Mouse (Mus musculus) heart, postnatal 36 days (tissue): ENCODE data around the gene Exph5. TPM values are rescaled to one million over a fixed set of nuclear protein-coding genes. Genes with fewer than 3 reads are reported as not detected.
A peak's percentile ranks its signal among the peaks of the same experiment; 100 is the strongest.

ENCODE experiments used
- DNase-seq, 2 experiments: peaks; one replicate each; pipeline ENCODE4 v3.0.0; 2021 to 2022
- intact Hi-C: fragments of 180-260 bp; cut with DNase I; formaldehyde crosslinking; loops from one replicate; pipeline ENCODE4 v1.15.1; 2025
- total RNA-seq, 2 experiments: library from RNA; stranded (reverse); gene quantifications; 2 replicates each; pipeline ENCODE4 v1.2.3; 2021

Exph5 gene
- total RNA-seq, 2 experiments from 2014 or later: 0.30 to 0.44 TPM

DNA sequence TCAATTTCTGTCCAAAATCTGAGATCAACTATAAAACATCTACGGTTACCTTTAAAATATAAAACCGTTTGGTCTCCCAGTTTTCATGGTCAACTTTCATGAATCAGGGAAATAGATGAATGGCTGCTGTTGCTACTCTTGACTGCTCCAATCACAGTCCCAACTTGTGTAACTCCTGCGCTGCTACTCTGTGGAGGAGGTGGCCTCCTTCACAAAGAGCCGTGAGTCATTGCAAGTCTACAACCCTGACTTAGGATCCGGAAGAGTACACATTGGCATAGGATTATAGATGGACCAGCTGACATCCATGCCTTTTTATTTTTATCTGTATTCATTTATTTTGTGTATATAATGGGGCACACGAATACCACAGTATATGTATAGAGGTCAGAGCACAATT, 50.4 kb downstream of the Exph5 start:
- DNase-seq: no peak
- intact Hi-C loops: no loop called here

DNA sequence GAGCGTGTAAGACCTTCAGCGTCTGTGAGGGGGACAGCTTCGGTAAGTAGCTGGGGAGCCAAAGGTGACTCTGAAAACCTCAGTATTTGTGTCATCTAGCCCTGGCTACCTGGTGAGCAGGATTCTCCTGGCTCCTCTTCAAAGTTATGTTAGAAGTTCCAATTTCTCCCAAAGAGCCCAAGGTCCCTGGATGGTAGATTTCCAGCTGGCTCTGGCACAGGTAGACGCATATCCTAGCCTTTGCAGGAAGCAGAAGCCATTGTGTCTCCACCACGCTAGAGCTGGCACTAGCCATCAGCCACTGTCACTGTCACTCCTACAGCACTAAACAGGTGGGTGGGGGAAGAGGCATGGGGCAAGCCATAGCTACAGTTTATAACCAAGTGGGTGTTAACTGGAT, 51.7 kb downstream of the Exph5 start:
- intact Hi-C loops: no loop called here
- no peak for DNase-seq

DNA sequence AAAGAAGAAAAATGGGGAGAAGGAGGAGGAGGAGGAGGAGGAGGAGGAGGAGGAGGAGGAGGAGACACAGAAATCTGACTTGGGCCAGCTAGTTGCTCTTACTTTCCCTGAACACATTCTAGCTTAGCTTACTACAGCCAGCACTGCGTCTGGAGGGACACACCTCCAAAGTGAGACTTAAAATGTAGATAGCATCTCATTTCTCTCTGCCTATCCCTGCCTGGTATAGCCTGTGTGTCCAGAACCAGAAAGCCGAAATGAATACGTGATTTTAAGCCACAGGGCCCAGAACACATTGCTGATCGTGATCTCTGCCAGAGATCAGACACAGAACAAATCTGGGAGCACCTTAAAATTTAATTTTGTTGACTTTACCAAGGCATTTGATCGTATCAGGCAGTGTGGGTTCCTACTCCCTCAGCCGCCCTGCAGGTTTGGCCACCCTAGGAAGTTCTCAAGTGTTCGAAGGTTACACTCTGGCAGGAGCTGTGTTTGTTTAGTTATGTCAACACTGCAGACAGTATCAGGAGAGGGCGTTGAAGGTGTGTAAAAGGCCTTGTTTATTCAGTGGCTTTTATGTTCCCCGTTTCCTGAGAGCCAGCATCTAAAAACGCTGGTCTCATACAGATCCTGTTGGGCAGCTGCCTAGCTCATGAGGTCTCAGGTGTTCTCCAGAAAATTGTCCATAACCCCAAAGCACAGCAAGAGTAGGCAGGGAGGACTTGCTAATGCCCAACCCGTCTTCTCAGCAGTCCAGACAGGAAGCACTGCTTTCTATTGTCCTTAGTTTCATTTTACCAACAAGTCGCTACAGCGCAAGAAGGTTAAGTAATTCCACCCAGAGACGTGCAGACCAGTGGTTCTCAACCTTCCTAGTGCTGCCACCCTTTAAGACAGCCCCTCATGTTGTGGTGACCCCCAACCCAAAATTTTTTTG, 55.0 kb downstream of the Exph5 start:
- intact Hi-C loops: no loop called here
- DNase-seq: no peak

DNA sequence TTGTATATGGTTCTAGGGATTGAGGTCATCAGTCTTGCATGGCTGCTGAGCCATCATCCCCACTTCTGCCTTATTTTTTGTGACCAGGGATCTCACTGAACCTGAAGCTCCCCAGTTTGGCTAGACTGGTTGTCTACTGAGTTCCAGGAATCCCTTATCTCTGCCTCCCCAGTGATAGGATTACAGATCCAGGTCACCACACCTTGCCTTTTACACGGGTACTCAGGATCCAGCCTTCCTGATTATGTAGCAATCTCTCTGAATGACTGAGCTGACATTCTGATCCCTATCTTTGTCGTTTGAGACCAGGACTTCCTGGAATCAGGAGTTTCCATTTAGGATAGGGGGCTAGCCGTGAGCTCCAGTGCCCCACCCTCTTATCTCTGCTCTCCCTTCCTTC, 69.9 kb downstream of the Exph5 start:
- no peak for DNase-seq
- intact Hi-C loops: no loop called here

DNA sequence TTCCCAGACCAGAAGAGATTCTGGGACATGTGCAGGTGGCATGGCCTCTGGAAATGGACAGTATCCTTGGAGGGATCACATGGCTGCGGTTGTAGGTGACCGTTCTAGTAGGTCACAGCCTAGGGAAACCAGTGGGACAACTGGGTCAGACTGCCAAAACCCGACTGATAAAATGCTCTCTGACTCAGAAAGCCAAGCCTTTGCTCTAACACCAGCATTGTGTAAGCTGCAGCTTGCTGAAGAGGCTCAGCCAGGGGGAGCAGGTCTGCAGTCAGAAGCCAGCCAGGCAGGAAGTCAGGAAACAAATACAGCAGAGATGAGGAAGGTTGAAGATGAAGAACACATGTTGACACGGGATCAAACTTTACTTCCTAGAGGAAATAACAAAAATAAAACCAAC, 74.4 kb downstream of the Exph5 start:
- intact Hi-C loops: no loop called here
- peak in 1 of 2 experiments; percentile 28 for DNase-seq

DNA sequence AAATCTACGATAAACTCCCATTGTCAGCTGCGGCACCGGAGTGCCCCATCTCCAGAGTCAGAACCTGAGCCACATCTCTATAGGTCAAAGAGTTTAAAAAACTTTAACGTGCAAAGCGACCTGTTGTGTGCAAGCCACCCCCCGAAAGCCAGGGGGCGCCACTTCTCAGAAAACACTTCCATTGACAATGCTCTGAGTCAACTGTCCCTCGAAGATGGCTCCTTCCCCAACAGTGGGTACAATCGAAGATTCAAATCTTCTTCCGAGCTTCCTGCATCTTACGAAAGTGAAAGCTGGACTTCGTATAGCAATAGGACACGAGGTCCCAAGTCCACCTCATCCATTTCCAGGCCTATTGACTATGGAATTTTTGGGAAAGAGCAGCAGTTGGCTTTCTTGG, 75.3 kb downstream of the Exph5 start:
- intact Hi-C loops: no loop called here
- DNase-seq: peak in 1 of 2 experiments; percentile 16

DNA sequence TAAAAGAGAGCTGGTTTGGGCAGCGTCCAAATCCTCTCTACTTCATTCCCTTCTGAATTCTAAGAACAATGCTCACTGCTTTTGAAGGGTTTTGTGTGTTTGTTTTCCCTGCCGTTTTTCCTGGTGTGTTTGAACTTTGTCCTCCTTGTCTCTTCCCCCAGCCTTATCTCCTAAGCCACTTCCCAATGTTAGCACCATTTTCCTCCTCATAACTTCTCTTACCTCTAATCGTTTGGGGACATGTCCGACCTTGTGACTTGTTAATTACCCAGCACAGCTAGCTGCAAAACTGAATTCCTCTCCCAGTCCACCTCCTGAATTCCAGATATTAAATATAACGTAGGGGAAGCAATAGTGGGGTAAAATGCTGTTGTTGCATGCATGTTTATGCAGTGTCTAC, 76.1 kb downstream of the Exph5 start:
- intact Hi-C loops: no loop called here
- no peak for DNase-seq

DNA sequence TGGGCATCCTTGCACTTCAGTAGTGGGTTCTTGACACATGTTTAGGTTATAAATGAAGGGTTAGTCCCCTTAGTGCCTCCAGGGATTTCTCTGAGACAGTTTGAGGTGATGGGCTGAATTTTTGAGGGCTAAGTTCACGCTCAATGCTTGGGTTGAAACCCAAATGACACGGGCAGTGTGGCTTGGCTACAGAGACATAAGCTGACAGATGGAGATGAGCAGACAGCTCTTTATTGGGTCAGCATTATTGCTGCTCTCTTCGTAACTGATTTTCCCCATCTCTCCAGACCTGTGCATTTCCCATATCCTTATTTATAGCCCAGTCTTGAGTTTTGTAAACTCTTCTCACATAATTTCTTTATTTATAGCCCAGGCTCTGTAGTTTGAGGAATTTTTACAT, 76.7 kb downstream of the Exph5 start:
- no peak for DNase-seq
- intact Hi-C loops: no loop called here

DNA sequence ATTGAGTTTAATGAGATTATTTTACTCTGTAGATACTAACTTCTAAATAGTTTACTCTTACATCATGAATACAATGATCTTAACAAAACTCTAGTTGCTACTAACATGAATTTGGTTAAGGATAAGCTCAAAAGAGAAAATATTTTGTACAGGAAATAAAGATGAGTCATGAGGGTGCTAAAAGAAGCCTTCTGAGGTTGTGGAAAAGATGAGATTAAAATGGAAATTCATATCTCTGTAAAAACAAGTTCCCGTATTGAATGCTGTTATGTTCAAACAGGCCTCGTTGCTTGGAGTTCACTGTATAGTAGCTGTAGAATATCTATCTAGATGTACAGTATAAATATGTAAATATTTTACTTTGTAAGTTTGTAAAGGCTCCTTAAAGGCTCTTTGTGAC, 79.1 kb downstream of the Exph5 start:
- no peak for DNase-seq
- intact Hi-C loops: no loop called here

DNA sequence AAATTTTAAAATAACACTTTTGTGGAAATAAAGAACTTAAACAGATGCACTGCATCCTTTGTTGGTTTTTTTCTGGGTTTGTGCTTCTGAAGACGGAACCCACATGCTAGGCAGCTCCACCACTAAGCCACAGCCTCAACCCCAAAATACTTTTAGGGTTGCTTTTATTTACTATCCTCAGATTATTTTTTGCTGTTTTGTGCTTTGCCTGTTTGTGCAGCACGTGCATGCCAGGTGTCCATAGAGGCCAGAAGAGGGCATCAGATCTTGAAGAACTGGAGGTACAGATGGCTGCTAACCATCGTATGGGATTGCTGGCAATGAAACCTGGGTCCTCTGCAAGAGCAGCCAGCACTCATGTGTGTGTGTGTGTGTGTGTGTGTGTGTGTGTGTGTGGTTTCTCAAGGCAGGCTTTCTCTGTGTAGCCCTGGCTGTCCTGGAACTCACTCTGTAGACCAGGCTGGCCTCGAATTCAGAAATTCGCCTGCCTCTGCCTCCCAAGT, 79.7 kb downstream of the Exph5 start:
- DNase-seq: no peak
- intact Hi-C loops: no loop called here

DNA sequence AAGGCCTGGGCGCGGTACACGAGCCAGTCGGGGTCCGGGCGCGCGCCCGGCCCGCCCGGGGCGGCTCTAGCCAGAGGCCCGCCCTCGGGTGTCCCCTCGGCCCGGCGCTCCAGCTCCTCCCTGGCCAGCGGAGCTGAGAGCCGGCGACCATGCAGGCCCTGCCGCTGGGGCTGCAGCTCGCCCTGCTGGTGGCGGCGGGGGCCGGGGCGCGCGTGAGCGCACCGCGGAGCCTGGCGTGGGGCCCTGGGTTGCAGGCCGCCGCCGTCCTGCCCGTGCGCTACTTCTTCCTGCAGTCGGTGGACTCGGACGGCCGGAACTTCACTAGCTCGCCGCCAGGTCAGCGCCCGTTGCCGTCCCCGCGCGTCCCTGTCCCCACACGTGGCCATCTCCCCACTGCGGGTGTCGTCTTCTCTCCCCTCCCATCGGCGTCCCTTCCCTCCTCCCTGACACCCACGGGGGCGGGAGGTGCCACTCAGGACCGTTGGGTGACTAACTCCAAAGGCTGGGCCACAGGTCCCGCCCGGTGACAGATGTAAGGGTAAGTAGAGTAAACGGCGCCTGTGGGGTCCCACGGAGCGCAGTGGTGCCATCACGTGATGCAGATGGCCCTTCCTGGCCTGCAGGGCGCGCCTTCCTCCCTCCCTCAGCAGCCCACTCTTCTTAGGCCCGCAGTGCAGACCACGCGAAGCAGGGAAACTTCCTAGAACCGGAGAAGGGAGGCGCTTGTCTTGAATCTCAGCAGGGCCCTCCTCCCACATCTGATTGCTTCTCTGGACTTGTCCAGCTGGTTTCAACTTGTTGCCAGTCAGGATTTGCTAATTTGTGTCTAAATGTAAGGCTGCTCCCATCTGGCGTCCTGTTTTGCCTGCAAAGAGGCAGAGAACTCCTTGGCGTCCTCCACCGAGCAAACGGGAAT, 82.7 kb downstream of the Exph5 start, which contains the start of gene Kdelc2:
TSS of gene Kdelc2 (plus strand) at position 75 of the 916 bp plus-strand sequence.
- intact Hi-C loops: no loop called here
- DNase-seq: peak; percentile 71 to 84

DNA sequence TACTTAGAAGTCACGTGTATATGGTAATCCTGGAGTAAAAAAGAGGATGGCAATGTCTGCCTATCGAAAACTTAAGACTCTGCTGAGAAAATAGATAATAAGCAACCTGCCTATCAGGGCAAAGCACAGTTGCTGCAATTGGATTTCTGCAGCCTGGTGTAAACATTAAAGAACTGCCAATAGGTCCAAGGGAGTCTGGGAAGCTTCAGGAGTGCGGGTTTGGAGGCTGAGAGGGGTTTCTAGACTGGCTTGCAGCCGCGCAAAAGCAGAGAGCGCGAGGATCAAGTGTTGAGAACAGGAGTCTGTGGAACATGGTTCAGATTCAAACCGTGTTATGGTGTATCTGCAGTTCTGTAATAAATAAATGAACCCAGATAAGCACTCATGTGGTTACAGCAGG, 83.4 kb downstream of the Exph5 start:
- DNase-seq: peak in 1 of 2 experiments; percentile 18
- intact Hi-C loops: no loop called here

DNA sequence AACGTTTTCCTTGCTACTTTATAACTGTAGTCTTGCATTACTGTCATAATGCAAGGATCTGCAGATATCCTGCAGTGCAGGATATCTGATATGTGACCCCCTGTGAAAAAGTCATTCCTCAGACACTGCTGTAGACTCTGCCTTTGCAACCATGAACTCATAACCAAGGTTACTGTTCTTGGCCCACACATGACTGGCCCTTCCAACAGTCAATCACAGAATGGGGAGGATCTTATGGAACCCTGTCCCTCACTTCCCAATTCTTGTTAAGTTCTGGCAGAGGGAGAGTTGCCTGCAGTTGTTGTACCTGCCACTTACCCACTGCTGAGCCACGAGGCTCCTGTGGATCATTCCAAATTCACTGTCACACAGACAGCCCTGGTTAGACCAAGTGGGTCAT, 86.0 kb downstream of the Exph5 start:
- intact Hi-C loops: no loop called here
- DNase-seq: peak; percentile 34 to 36

DNA sequence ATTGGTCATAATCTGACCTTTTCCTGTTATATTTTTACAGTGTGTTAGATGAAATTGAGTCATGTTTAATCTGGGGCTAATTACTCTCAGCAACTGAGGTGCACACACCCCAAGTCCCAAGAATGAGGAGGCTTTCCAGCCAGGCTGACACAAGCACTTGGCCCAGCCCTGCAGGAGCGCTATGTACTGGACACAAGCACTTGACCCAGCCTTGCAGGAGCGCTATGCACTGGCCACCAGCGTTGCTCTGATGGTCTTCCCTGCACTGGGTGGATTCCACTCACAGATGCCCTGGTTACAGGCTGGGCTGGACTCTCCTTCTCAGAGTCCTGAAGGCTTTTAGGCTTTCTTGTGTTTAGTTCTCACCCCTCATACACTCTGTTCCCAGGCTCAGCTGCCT, 87.6 kb downstream of the Exph5 start:
- DNase-seq: no peak
- intact Hi-C loops: no loop called here

DNA sequence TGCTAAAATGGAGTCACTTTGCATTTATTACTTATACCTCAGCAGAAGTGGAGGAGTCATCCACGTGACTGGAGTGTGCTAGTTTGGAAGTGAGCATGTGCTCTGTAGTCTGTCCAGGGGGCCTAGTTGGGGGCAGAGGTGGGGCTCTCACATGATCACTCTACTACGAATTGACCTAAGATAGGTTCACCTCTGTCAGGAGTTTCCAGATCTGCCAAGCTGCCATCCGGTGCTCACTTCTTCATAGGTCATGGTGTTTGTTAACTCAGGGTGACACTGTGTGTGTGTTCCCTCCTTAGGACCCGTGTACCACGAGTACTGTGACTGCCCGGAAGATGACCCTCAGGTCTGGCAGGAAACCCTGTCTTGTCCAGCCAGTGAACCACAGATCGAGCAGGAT, 88.7 kb downstream of the Exph5 start:
- no peak for DNase-seq
- intact Hi-C loops: no loop called here

DNA sequence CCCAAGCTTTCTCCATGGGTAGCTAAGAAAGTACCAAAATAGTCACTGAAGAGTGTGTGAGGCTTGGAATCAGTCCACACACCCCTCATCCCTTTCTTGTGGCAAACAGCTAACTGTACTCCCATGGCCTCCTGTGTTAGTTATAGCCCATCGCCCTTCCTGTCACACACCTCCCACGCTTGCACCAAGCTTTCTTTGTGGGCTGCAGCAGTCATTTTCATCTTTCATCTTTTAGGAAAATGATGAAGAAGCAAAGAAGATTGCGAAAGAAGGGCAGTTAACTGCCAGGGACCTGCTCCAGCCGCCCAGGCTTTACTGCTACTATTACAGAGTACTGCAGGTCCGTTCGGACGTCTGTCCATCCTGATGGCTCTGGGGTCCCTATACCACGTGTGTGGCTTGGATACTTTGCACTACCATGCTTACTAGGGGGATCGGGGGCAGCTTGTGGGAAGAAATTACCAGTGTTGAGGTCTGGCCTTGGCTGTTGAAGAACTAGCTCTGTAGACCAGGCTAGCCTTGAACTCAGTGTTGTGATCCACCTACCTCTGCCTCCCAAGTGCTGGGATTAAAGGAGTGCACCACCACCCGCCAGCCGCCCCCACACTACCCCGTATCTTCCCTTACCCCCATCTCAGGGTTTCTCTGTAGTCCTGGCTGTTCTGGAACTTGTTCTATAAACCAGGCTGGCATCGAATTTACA, 96.4 kb downstream of the Exph5 start:
- intact Hi-C loops: loop anchor here (1.0 kb wide), 1 partner anchor 144 kb away; no protein-coding TSS in a partner anchor
- DNase-seq: no peak

DNA sequence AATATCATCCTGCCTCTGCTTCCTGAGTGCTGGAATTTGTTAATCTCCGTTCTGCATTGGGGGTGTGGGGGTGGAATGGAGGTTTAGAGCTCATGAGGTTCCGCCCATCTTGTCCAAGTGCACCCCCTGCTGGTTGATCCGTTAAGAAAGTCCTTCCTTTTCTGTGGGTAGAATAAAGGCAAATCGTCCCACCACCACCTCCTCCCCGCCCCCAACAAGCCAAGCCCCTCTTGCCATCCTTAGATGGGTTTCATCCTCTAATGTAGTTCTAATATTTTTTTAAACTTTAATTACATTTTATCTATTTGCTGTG, 96.9 kb downstream of the Exph5 start:
- DNase-seq: peak; percentile 58 to 76
- intact Hi-C loops: loop anchor here (1.0 kb wide), 1 partner anchor 144 kb away; no protein-coding TSS in a partner anchor

DNA sequence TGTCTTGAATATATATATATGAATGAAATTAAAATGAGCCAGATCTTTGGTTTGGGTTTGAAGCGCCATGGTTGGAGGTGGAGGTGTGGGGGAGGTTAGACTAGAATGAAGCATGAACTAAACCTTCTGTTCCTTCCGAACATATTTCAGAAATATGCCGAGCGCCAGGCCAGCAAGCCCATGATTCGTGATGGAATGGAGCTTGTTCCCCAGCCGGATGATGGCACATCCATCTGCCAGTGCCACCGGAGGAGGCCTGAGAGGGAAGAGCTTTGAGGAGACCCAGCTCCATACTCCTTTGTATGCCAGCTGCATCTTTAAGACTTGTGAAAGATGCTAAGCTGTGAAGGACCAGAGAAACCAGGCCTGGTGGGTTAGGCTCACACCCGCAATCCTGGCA, 98.1 kb downstream of the Exph5 start:
- no peak for DNase-seq
- intact Hi-C loops: no loop called here

DNA sequence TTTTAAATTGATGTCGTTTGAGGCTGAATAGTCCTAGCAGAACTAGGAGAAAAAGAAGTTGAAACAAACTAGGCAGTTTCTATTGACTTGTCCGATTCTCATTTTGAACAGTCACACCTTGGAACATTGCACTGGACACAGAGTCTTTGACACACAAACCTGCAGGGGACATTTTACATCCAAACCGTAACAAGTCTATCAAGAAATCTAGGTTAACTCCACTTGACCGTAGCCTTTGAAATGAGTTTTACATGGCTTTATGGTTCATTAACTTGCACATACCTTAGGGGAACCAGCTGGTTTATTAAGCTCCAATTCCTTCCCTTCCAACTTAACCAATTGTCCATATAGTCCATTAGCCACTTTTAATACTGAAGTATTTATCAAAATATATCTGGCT, 99.2 kb downstream of the Exph5 start:
- intact Hi-C loops: no loop called here
- DNase-seq: no peak

DNA sequence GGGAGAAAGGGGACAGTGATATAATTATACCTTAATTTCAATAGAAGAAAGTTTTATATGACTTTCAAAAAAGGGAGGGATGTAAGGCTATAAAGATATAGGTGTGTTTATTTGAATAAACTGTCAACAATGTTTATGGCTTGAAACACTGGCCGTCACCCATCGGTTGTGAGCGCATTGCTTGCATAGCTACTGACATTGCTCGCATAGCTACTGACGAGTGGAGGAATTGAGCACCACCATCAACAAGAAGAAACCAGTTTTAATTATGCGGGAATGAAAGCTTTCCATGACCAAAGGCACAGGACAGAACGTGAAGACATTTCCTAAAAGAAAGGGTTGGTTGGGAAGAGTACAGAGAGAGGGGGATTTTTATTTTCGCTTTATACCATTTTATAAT, 99.7 kb downstream of the Exph5 start:
- no peak for DNase-seq
- intact Hi-C loops: no loop called here

DNA sequence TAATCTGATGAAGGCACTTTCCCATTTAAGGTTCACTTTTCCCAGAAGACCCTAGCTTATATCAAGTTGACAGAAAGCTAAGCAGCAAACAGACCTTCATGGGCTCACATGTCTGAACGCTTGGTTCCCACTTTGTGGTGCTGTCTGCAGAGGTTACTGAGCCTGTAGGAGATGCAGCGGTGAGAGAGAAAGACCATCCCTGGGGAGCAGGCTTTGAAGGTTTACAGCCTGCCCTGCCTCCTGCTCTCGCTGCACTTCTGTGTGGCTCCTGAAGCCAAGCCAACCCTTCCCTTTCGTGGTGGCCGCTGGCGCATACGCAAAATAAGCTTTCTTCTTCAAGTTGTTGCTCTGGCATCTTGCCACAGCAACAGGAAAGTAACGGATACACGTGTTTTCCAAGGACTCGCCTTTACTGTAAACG, 100.8 kb downstream of the Exph5 start, which contains the start of gene 4930550C14Rik:
TSS of gene 4930550C14Rik (plus strand) at position 35 of the 421 bp plus-strand sequence.
- DNase-seq: peak; percentile 23 to 36
- intact Hi-C loops: no loop called here
